Mouse (Mus musculus) midbrain, embryonic 16.5 days (tissue): ENCODE measurements at regions not wholly inside any gene's neighbourhood (a gene's known extent, or its start where the extent isn't known, plus 50 kb on each side); places are given as distances from the start of the nearest gene placed in this dataset.

Source experiments
- ATAC-seq: fragments of 200-750 bp; cut with Nextera tagmentation; 2 replicates; pipeline ENCODE4 v1.8.0; 2017; ENCODE audit warnings: moderate TSS enrichment
- H3K27ac ChIP-seq: fragments of 300-500 bp; sonication (generic); 2 replicates; pipeline ENCODE4 v1.5.1; 2014; ENCODE audit warnings: mild to moderate bottlenecking, low read length, mixed read lengths
- H3K27me3 ChIP-seq: fragments of 300-500 bp; sonication (generic); 2 replicates; pipeline ENCODE4 v1.6.1; 2014; ENCODE audit warnings: low read depth, low read length, mixed read lengths; ENCODE audit not compliant: control insufficient read depth, insufficient read depth
- H3K36me3 ChIP-seq: fragments of 300-500 bp; sonication (generic); 2 replicates; pipeline ENCODE4 v1.6.1; 2014; ENCODE audit warnings: mild to moderate bottlenecking, low read length, moderate library complexity, mixed read lengths; ENCODE audit not compliant: control insufficient read depth, insufficient read depth
- H3K4me1 ChIP-seq: fragments of 300-500 bp; sonication (generic); 2 replicates; pipeline ENCODE4 v1.6.1; 2014; ENCODE audit warnings: mild to moderate bottlenecking, low read length, mixed read lengths; ENCODE audit not compliant: control insufficient read depth, insufficient read depth
- H3K4me2 ChIP-seq: fragments of 300-500 bp; sonication (generic); 2 replicates; pipeline ENCODE4 v1.6.1; 2014; ENCODE audit warnings: mild to moderate bottlenecking, low read length, mixed read lengths
- H3K4me3 ChIP-seq: fragments of 300-500 bp; sonication (generic); 2 replicates; pipeline ENCODE4 v1.5.1; 2014; ENCODE audit warnings: low read depth, mild to moderate bottlenecking, low read length, moderate library complexity, mixed read lengths
- H3K9ac ChIP-seq: fragments of 300-500 bp; sonication (generic); 2 replicates; pipeline ENCODE4 v1.6.1; 2014; ENCODE audit warnings: low read depth, low read length, mixed read lengths
- H3K9me3 ChIP-seq: fragments of 300-500 bp; sonication (generic); replicated peaks from 2 replicates; pipeline ENCODE4 v1.6.1; 2014; ENCODE audit warnings: mild to moderate bottlenecking, low read length, mixed read lengths; ENCODE audit not compliant: control insufficient read depth, poor library complexity, severe bottlenecking
- WGBS: fragments of 180-500 bp; shearing (Covaris S2); extraction: QIAGEN DNeasy Blood & Tissue Kit; methylation state at CpG from one replicate; pipeline ENCODE4 v1.1.7; 2014; 5-methylcytosine and 5-hydroxymethylcytosine counted together

GRCm38 (mm10) chr11:45191392-45192189 is 574.5 kb downstream of the Ebf1 start:
- H3K9me3 ChIP-seq = no peaks in the 10 kb centered on the region
- peak; percentile 75 for ATAC-seq
- no peak overlapping the region for H3K4me3 ChIP-seq
- H3K4me2 ChIP-seq = 0 out of 2 replicates have a peak overlapping the region, but pooled peaks have one; percentile 4
- no peaks in the 10 kb centered on the region for H3K27me3 ChIP-seq
- peak overlapping the region; percentile 61 for H3K27ac ChIP-seq
- peaks cover 13% of the 10 kb centered on the region for H3K4me1 ChIP-seq
- no peaks in the 10 kb centered on the region for H3K36me3 ChIP-seq
- H3K9ac ChIP-seq = no peak overlapping the region
- WGBS = 33% methylated on average over 12 of the region's 12 CpGs

- no peak for ATAC-seq
- WGBS = 91% methylated on average over 5 of the region's 5 CpGs
- Histone ChIP-seq H3K4me2 (no peak overlapping the region), H3K36me3 (no peaks in the 10 kb centered on the region), H3K4me3 (no peak overlapping the region), H3K9ac (no peak overlapping the region), H3K27ac (no peak overlapping the region), H3K27me3 (no peaks in the 10 kb centered on the region), H3K9me3 (no peaks in the 10 kb centered on the region), H3K4me1 (peaks cover 13% of the 10 kb centered on the region)
These were observed 576.2 kb downstream of the Ebf1 start for GRCm38 (mm10) chr11:45193319-45193718.

- H3K4me3 ChIP-seq = no peak overlapping the region
- H3K4me1 ChIP-seq = no peaks in the 10 kb centered on the region
- WGBS = 71% methylated on average over 4 of the region's 4 CpGs
- H3K9ac ChIP-seq = no peak overlapping the region
- no peaks in the 10 kb centered on the region for H3K36me3 ChIP-seq
- no peak for ATAC-seq
- H3K9me3 ChIP-seq = no peaks in the 10 kb centered on the region
- no peak overlapping the region for H3K4me2 ChIP-seq
- no peak overlapping the region for H3K27ac ChIP-seq
- no peaks in the 10 kb centered on the region for H3K27me3 ChIP-seq
These were observed 582.4 kb downstream of the Ebf1 start for GRCm38 (mm10) chr11:45199520-45199919.

GRCm38 (mm10) chr11:45200714-45201405 is 583.7 kb downstream of the Ebf1 start:
- Histone ChIP-seq H3K9ac (no peak overlapping the region), H3K9me3 (no peaks in the 10 kb centered on the region), H3K4me2 (no peak overlapping the region), H3K4me1 (no peaks in the 10 kb centered on the region), H3K4me3 (no peak overlapping the region), H3K27ac (no peak overlapping the region), H3K36me3 (no peaks in the 10 kb centered on the region), H3K27me3 (no peaks in the 10 kb centered on the region)
- WGBS = 77% methylated on average over 9 of the region's 9 CpGs
- ATAC-seq = no peak

- 0 out of 2 replicates have a peak, but pooled peaks have one; percentile 39 for ATAC-seq
- no peaks in the 10 kb centered on the region for H3K36me3 ChIP-seq
- no peaks in the 10 kb centered on the region for H3K27me3 ChIP-seq
- no peak overlapping the region for H3K4me3 ChIP-seq
- no peak overlapping the region for H3K27ac ChIP-seq
- 50% methylated on average over 5 of the region's 5 CpGs for WGBS
- no peaks in the 10 kb centered on the region for H3K4me1 ChIP-seq
- H3K9ac ChIP-seq = no peak overlapping the region
- no peaks in the 10 kb centered on the region for H3K9me3 ChIP-seq
- no peak overlapping the region for H3K4me2 ChIP-seq
These were observed 586.3 kb downstream of the Ebf1 start for GRCm38 (mm10) chr11:45203446-45203845.

- ATAC-seq = no peak
- Histone ChIP-seq H3K36me3 (no peaks in the 10 kb centered on the region), H3K9me3 (no peaks in the 10 kb centered on the region), H3K27me3 (no peaks in the 10 kb centered on the region), H3K9ac (no peak overlapping the region), H3K4me1 (no peaks in the 10 kb centered on the region), H3K27ac (no peak overlapping the region), H3K4me2 (no peak overlapping the region), H3K4me3 (no peak overlapping the region)
- 87% methylated on average over 8 of the region's 8 CpGs for WGBS
These were observed 589.8 kb downstream of the Ebf1 start for GRCm38 (mm10) chr11:45206611-45207525.

- no peak for ATAC-seq
- Histone ChIP-seq H3K4me2 (no peak overlapping the region), H3K36me3 (no peaks in the 10 kb centered on the region), H3K9ac (no peak overlapping the region), H3K4me3 (no peak overlapping the region), H3K4me1 (no peaks in the 10 kb centered on the region), H3K27ac (no peak overlapping the region), H3K9me3 (no peaks in the 10 kb centered on the region), H3K27me3 (no peaks in the 10 kb centered on the region)
- WGBS = 88% methylated on average over 1 of the region's 1 CpGs
These were observed 597.0 kb downstream of the Ebf1 start for GRCm38 (mm10) chr11:45214096-45214495.

- no peak overlapping the region for H3K27ac ChIP-seq
- ATAC-seq = no peak
- no peaks in the 10 kb centered on the region for H3K36me3 ChIP-seq
- H3K27me3 ChIP-seq = no peaks in the 10 kb centered on the region
- H3K9me3 ChIP-seq = no peaks in the 10 kb centered on the region
- H3K9ac ChIP-seq = no peak overlapping the region
- H3K4me3 ChIP-seq = no peak overlapping the region
- H3K4me2 ChIP-seq = no peak overlapping the region
- no peaks in the 10 kb centered on the region for H3K4me1 ChIP-seq
- 74% methylated on average over 3 of the region's 3 CpGs for WGBS
These were observed 599.9 kb downstream of the Ebf1 start for GRCm38 (mm10) chr11:45216942-45217474.
